Mouse (Mus musculus): Measurements from ENCODE around the gene Lhx1. TPM values are rescaled to one million over a fixed set of nuclear protein-coding genes. Genes with fewer than 3 reads are reported as not detected.

Lhx1 gene
- 2.6 and 4.7 TPM in 2 replicates for polyA plus RNA-seq (2014; fragmentation: Nextera tagmentation; extraction: Ambion mirVana)

DNA sequence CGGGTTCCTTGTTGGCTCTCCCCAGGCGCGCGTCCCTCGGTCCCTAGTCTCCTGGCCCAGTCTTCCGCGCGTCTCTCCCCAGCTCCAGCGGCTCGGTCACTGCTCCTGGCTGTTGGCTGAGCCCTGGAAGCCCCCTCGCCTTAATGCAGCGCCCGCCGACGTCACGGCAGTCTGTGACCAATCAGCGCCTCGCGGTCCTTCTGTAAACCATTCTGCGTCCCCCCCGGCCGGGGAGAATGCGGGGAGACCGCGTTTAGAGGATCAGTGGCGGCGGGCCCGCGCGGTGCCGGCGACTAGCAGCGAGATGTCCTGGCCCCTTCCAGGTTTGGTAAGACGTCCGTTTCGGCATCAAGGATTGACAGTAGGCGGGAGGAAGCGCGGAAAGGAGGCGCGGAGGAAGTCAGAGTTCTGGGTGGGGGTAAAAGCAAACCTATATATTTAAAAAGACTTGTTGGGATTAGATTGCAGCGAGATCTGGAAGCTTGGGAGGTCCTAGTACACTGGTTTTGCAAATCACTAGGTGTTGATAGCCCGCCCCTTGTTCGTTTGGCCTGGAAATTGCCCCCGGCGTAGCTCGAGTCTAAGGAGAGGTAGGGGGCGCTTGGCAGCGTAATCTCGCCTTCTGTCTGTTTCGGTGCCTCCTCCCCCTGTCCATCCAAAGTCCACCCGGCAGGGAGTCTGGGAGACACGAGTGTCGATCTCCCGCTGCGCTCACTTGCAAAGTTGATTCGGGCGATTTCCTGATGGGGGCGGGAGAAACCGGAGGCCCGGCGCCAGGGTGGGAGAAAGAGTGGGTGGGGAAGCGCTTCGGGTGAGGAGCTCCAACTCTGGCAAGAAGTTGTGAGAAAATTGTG lies at the start of gene Lhx1:
Gene Lhx1, minus strand, starts transcription at position 115 of the 854 bp plus-strand sequence.
- under 1% methylated on average over 64 of the region's 64 CpGs for WGBS
- Histone ChIP-seq H3K9ac (replicated peaks; ENCODE audit: low read length) (no peak within 1 kb of the TSS; the same call in 1 of the 2 replicates), H3K4me2 (ENCODE audit: low read depth, low read length) (peak within 1 kb of the TSS; percentile 88), H3K27me3 (ENCODE audit: control insufficient read depth, insufficient read depth, low read length) (peaks cover 84% of the 10 kb centered on the region), H3K9me3 (replicated peaks; ENCODE audit: control insufficient read depth, low read length) (no peaks in the 10 kb centered on the region), H3K36me3 (replicated peaks; ENCODE audit: control insufficient read depth, insufficient read depth, low read depth, low read length) (no peaks in the 10 kb centered on the region), H3K27ac (replicated peaks; ENCODE audit: low read depth, low read length) (no peak within 1 kb of the TSS), H3K4me1 (ENCODE audit: control insufficient read depth, insufficient read depth, low read length) (peaks cover 7% of the 10 kb centered on the region), H3K4me3 (ENCODE audit: low read depth, low read length) (peak within 1 kb of the TSS; percentile 49)
- ATAC-seq (replicated peaks; ENCODE audit: insufficient number of reproducible peaks, low FRiP score, low TSS enrichment, low read depth) (peak; percentile 79), DNase-seq (ENCODE audit: low spot score) (peak; percentile 78)

DNA sequence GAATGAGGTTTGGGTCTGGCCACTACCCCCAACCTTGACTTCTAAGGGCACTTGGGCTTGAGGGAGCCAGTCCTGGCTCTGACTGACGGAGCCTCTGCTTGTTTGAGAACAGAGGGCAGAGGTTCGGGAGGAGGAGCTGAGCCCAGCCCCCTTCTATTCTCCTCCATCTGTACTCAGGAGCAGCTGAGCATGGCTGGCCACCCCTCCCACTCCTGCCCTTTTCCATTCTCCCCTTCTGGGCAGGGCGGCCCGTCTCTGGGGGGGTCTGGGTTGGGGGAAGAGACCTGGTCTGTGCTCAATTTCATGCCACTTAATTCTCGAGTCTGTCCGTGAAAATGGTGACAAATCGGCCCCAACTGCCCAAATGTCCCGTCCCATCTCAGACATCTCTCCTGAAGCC lies 49.5 kb upstream of the Lhx1 start:
- Histone ChIP-seq H3K9ac (replicated peaks; ENCODE audit: low read length) (no peak overlapping the region), H3K27ac (replicated peaks; ENCODE audit: low read depth, low read length) (no peak overlapping the region), H3K36me3 (replicated peaks; ENCODE audit: control insufficient read depth, insufficient read depth, low read depth, low read length) (no peaks in the 10 kb centered on the region), H3K4me3 (ENCODE audit: low read depth, low read length) (no peak overlapping the region), H3K27me3 (ENCODE audit: control insufficient read depth, insufficient read depth, low read length) (0 out of 2 replicates have a peak, but pooled peaks cover 2% of the 10 kb centered on the region), H3K9me3 (replicated peaks; ENCODE audit: control insufficient read depth, low read length) (no peaks in the 10 kb centered on the region), H3K4me2 (ENCODE audit: low read depth, low read length) (no peak overlapping the region), H3K4me1 (ENCODE audit: control insufficient read depth, insufficient read depth, low read length) (no peaks in the 10 kb centered on the region)
- 23% methylated on average over 8 of the region's 8 CpGs for WGBS
- no peak for DNase-seq (ENCODE audit: low spot score)
- no peak for ATAC-seq (replicated peaks; ENCODE audit: insufficient number of reproducible peaks, low FRiP score, low TSS enrichment, low read depth)

GRCm38 (mm10) chr11:84573637-84574036 lies 48.3 kb upstream of the Lhx1 start:
- Histone ChIP-seq H3K4me2 (ENCODE audit: low read depth, low read length) (no peak overlapping the region), H3K27me3 (ENCODE audit: control insufficient read depth, insufficient read depth, low read length) (0 out of 2 replicates have a peak, but pooled peaks cover 2% of the 10 kb centered on the region), H3K4me1 (ENCODE audit: control insufficient read depth, insufficient read depth, low read length) (no peaks in the 10 kb centered on the region), H3K27ac (replicated peaks; ENCODE audit: low read depth, low read length) (no peak overlapping the region), H3K9ac (replicated peaks; ENCODE audit: low read length) (no peak overlapping the region), H3K9me3 (replicated peaks; ENCODE audit: control insufficient read depth, low read length) (no peaks in the 10 kb centered on the region), H3K36me3 (replicated peaks; ENCODE audit: control insufficient read depth, insufficient read depth, low read depth, low read length) (no peaks in the 10 kb centered on the region), H3K4me3 (ENCODE audit: low read depth, low read length) (no peak overlapping the region)
- ATAC-seq (replicated peaks; ENCODE audit: insufficient number of reproducible peaks, low FRiP score, low TSS enrichment, low read depth) = no peak
- 48% methylated on average over 8 of the region's 8 CpGs for WGBS
- DNase-seq (ENCODE audit: low spot score) = no peak

GRCm38 (mm10) chr11:84570812-84571211 lies 45.5 kb upstream of the Lhx1 start:
- Histone ChIP-seq H3K27ac (replicated peaks; ENCODE audit: low read depth, low read length) (no peak overlapping the region), H3K4me3 (ENCODE audit: low read depth, low read length) (no peak overlapping the region), H3K4me2 (ENCODE audit: low read depth, low read length) (no peak overlapping the region), H3K27me3 (ENCODE audit: control insufficient read depth, insufficient read depth, low read length) (no peaks in the 10 kb centered on the region), H3K9ac (replicated peaks; ENCODE audit: low read length) (no peak overlapping the region), H3K4me1 (ENCODE audit: control insufficient read depth, insufficient read depth, low read length) (no peaks in the 10 kb centered on the region), H3K36me3 (replicated peaks; ENCODE audit: control insufficient read depth, insufficient read depth, low read depth, low read length) (no peaks in the 10 kb centered on the region), H3K9me3 (replicated peaks; ENCODE audit: control insufficient read depth, low read length) (no peaks in the 10 kb centered on the region)
- whole genome bisulfite sequencing = 71% methylated on average over 5 of the region's 5 CpGs
- ATAC-seq (replicated peaks; ENCODE audit: insufficient number of reproducible peaks, low FRiP score, low TSS enrichment, low read depth) = no peak
- DNase-seq (ENCODE audit: low spot score) = no peak

DNA sequence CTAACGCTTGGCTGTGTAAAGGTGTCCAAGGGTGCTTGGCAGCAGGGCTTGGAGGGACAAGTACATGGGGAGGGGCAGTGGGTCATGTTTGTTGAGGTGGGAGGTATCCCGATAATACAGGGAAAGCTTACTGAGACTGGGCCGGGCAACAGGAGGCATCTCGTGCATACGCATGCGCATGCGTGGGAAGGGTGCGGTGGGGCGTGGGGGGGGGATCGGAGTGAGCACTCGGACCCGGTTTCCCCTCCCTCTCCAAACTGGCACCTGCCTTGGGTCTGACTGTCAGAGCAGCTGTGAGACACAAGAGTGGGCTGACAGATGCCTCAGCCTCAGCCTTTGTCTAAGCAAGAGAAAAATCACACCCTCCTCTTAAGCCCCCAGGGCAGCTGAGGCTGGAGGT lies 45.1 kb upstream of the Lhx1 start:
- H3K36me3 ChIP-seq (replicated peaks; ENCODE audit: control insufficient read depth, insufficient read depth, low read depth, low read length) = no peaks in the 10 kb centered on the region
- no peak overlapping the region for H3K27ac ChIP-seq (replicated peaks; ENCODE audit: low read depth, low read length)
- WGBS = 60% methylated on average over 10 of the region's 12 CpGs
- no peak overlapping the region for H3K4me2 ChIP-seq (ENCODE audit: low read depth, low read length)
- no peaks in the 10 kb centered on the region for H3K9me3 ChIP-seq (replicated peaks; ENCODE audit: control insufficient read depth, low read length)
- H3K4me1 ChIP-seq (ENCODE audit: control insufficient read depth, insufficient read depth, low read length) = no peaks in the 10 kb centered on the region
- DNase-seq (ENCODE audit: low spot score) (no peak), ATAC-seq (replicated peaks; ENCODE audit: insufficient number of reproducible peaks, low FRiP score, low TSS enrichment, low read depth) (no peak; the same call in 1 of the 2 replicates)
- no peaks in the 10 kb centered on the region for H3K27me3 ChIP-seq (ENCODE audit: control insufficient read depth, insufficient read depth, low read length)
- H3K4me3 ChIP-seq (ENCODE audit: low read depth, low read length) = no peak overlapping the region
- H3K9ac ChIP-seq (replicated peaks; ENCODE audit: low read length) = no peak overlapping the region

DNA sequence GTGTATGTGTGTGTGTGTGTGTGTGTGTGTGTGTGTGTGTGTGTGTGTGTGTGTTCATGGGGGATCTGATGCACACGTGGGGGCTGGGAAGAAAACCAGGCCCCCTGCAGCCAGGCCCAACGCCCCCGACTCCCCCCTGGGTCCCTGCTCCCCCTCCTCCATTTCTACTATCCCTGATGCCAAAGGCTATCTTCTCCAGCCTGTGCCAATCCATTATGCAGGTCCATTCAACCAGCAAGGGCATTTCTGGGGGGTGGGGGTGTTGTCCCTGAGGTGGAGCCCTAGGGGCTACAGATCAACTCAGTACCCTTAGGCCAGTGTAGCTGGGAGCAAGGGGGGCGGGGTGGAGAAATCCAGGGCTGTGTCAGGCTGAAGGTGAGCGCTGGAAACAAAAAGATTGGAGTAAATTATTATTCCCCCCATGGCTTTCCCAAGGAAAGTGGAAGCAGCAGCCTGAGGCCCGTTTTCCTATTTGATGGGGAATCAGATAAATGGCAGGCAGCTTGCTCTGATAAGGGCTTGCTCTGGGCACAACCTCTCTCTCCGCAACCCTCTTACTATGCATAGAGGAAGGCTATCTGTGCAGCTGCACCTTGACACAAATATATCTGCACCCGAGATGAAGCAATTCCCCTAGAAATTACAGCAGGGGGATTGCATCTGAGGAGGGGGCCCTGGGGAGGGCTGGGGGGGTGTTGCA lies 43.9 kb upstream of the Lhx1 start:
- H3K36me3 ChIP-seq (replicated peaks; ENCODE audit: control insufficient read depth, insufficient read depth, low read depth, low read length) = no peaks in the 10 kb centered on the region
- no peaks in the 10 kb centered on the region for H3K4me1 ChIP-seq (ENCODE audit: control insufficient read depth, insufficient read depth, low read length)
- ATAC-seq (replicated peaks; ENCODE audit: insufficient number of reproducible peaks, low FRiP score, low TSS enrichment, low read depth) = no peak
- H3K4me3 ChIP-seq (ENCODE audit: low read depth, low read length) = no peak overlapping the region
- H3K27me3 ChIP-seq (ENCODE audit: control insufficient read depth, insufficient read depth, low read length) = no peaks in the 10 kb centered on the region
- H3K4me2 ChIP-seq (ENCODE audit: low read depth, low read length) = no peak overlapping the region
- no peak overlapping the region for H3K9ac ChIP-seq (replicated peaks; ENCODE audit: low read length)
- H3K9me3 ChIP-seq (replicated peaks; ENCODE audit: control insufficient read depth, low read length) = no peaks in the 10 kb centered on the region
- H3K27ac ChIP-seq (replicated peaks; ENCODE audit: low read depth, low read length) = no peak overlapping the region
- DNase-seq (ENCODE audit: low spot score) = no peak
- whole genome bisulfite sequencing = 64% methylated on average over 6 of the region's 8 CpGs

- Histone ChIP-seq H3K4me1 (ENCODE audit: control insufficient read depth, insufficient read depth, low read length) (no peaks in the 10 kb centered on the region), H3K27ac (replicated peaks; ENCODE audit: low read depth, low read length) (no peak overlapping the region), H3K27me3 (ENCODE audit: control insufficient read depth, insufficient read depth, low read length) (no peaks in the 10 kb centered on the region), H3K36me3 (replicated peaks; ENCODE audit: control insufficient read depth, insufficient read depth, low read depth, low read length) (no peaks in the 10 kb centered on the region), H3K9ac (replicated peaks; ENCODE audit: low read length) (no peak overlapping the region), H3K4me2 (ENCODE audit: low read depth, low read length) (no peak overlapping the region), H3K4me3 (ENCODE audit: low read depth, low read length) (no peak overlapping the region), H3K9me3 (replicated peaks; ENCODE audit: control insufficient read depth, low read length) (no peaks in the 10 kb centered on the region)
- ATAC-seq (replicated peaks; ENCODE audit: insufficient number of reproducible peaks, low FRiP score, low TSS enrichment, low read depth) = no peak; the same call in 1 of the 2 replicates
- 27% methylated on average over 5 of the region's 5 CpGs for WGBS
- no peak for DNase-seq (ENCODE audit: low spot score)
Measured at GRCm38 (mm10) chr11:84568482-84568881, 43.1 kb upstream of the Lhx1 start.

DNA sequence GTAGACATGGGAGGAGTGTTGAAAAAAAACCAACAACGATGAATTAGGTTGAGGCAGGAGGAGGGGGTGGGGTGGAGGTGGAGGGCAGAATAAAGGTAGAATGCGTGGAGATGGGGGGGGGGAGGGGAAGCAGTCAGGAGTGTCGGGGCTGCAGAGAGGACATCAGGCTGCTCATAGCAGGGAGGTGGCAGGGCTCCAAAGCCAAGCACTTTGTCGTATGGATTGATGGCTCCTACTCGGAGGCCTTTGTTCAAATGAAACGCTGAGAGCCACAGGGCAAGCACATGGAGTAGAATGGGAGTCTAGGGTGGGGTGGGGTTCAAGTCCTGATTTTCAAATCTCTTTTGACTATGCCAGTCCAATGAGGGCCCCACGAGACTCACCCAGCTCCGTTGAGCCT lies 41.4 kb upstream of the Lhx1 start:
- 54% methylated on average over 8 of the region's 8 CpGs for WGBS
- H3K9ac ChIP-seq (replicated peaks; ENCODE audit: low read length) = no peak overlapping the region
- no peaks in the 10 kb centered on the region for H3K9me3 ChIP-seq (replicated peaks; ENCODE audit: control insufficient read depth, low read length)
- H3K27me3 ChIP-seq (ENCODE audit: control insufficient read depth, insufficient read depth, low read length) = no peaks in the 10 kb centered on the region
- H3K36me3 ChIP-seq (replicated peaks; ENCODE audit: control insufficient read depth, insufficient read depth, low read depth, low read length) = no peaks in the 10 kb centered on the region
- H3K4me2 ChIP-seq (ENCODE audit: low read depth, low read length) = no peak overlapping the region
- H3K4me3 ChIP-seq (ENCODE audit: low read depth, low read length) = no peak overlapping the region
- no peak for DNase-seq (ENCODE audit: low spot score)
- no peak for ATAC-seq (replicated peaks; ENCODE audit: insufficient number of reproducible peaks, low FRiP score, low TSS enrichment, low read depth)
- no peak overlapping the region for H3K27ac ChIP-seq (replicated peaks; ENCODE audit: low read depth, low read length)
- H3K4me1 ChIP-seq (ENCODE audit: control insufficient read depth, insufficient read depth, low read length) = no peaks in the 10 kb centered on the region
